Mouse (Mus musculus): Measurements from ENCODE around the gene Disp3. TPM values are rescaled to one million over a fixed set of nuclear protein-coding genes. Genes with fewer than 3 reads are reported as not detected.

The Disp3 gene
- polyA plus RNA-seq, 1 experiment = 20.1 TPM

GRCm38 (mm10) chr4:148315377-148316175 is 27.8 kb upstream of the Disp3 start:
- Histone ChIP-seq H3K4me3 (ENCODE audit: insufficient read depth, low read length) (no peak overlapping the region), H3K4me1 (ENCODE audit: control insufficient read depth, insufficient read depth, low read length) (peaks cover 3% of the 10 kb centered on the region; the same call in 1 of the 2 replicates), H3K27ac (ENCODE audit: insufficient read depth, low read length) (no peak overlapping the region)
- TF ChIP-seq POLR2A (IDR thresholded peaks at IDR 0.05; ENCODE audit: extremely low read depth, insufficient read depth, low read length) (no peak), CTCF (IDR thresholded peaks at IDR 0.05; ENCODE audit: extremely low read depth, insufficient read depth, low read length) (no peak)

GRCm38 (mm10) chr4:148314396-148314795 is 26.6 kb upstream of the Disp3 start:
- Histone ChIP-seq H3K4me3 (ENCODE audit: insufficient read depth, low read length) (no peak overlapping the region), H3K4me1 (ENCODE audit: control insufficient read depth, insufficient read depth, low read length) (peaks cover 3% of the 10 kb centered on the region; the same call in 1 of the 2 replicates), H3K27ac (ENCODE audit: insufficient read depth, low read length) (no peak overlapping the region)
- TF ChIP-seq POLR2A (IDR thresholded peaks at IDR 0.05; ENCODE audit: extremely low read depth, insufficient read depth, low read length) (no peak), CTCF (IDR thresholded peaks at IDR 0.05; ENCODE audit: extremely low read depth, insufficient read depth, low read length) (no peak)

GRCm38 (mm10) chr4:148313601-148314000 is 25.8 kb upstream of the Disp3 start:
- Histone ChIP-seq H3K4me1 (ENCODE audit: control insufficient read depth, insufficient read depth, low read length) (peaks cover 3% of the 10 kb centered on the region; the same call in 1 of the 2 replicates), H3K27ac (ENCODE audit: insufficient read depth, low read length) (no peak overlapping the region), H3K4me3 (ENCODE audit: insufficient read depth, low read length) (no peak overlapping the region)
- no peak for TF ChIP-seq POLR2A (IDR thresholded peaks at IDR 0.05; ENCODE audit: extremely low read depth, insufficient read depth, low read length)
- no peak for TF ChIP-seq CTCF (IDR thresholded peaks at IDR 0.05; ENCODE audit: extremely low read depth, insufficient read depth, low read length)

GRCm38 (mm10) chr4:148312296-148313116 is 24.7 kb upstream of the Disp3 start:
- TF ChIP-seq POLR2A (IDR thresholded peaks at IDR 0.05; ENCODE audit: extremely low read depth, insufficient read depth, low read length) = no peak
- no peak for TF ChIP-seq CTCF (IDR thresholded peaks at IDR 0.05; ENCODE audit: extremely low read depth, insufficient read depth, low read length)
- Histone ChIP-seq H3K4me1 (ENCODE audit: control insufficient read depth, insufficient read depth, low read length) (peaks cover 3% of the 10 kb centered on the region; the same call in 1 of the 2 replicates), H3K4me3 (ENCODE audit: insufficient read depth, low read length) (no peak overlapping the region), H3K27ac (ENCODE audit: insufficient read depth, low read length) (no peak overlapping the region)

GRCm38 (mm10) chr4:148310845-148311244 is 23.1 kb upstream of the Disp3 start:
- H3K4me3 ChIP-seq (ENCODE audit: insufficient read depth, low read length) = no peak overlapping the region
- no peak overlapping the region for H3K27ac ChIP-seq (ENCODE audit: insufficient read depth, low read length)
- TF ChIP-seq POLR2A (IDR thresholded peaks at IDR 0.05; ENCODE audit: extremely low read depth, insufficient read depth, low read length) = no peak
- peaks cover 3% of the 10 kb centered on the region; the same call in 1 of the 2 replicates for H3K4me1 ChIP-seq (ENCODE audit: control insufficient read depth, insufficient read depth, low read length)

GRCm38 (mm10) chr4:148310126-148310525 is 22.4 kb upstream of the Disp3 start:
- Histone ChIP-seq H3K4me1 (ENCODE audit: control insufficient read depth, insufficient read depth, low read length) (peaks cover 3% of the 10 kb centered on the region; the same call in 1 of the 2 replicates), H3K4me3 (ENCODE audit: insufficient read depth, low read length) (no peak overlapping the region), H3K27ac (ENCODE audit: insufficient read depth, low read length) (no peak overlapping the region)
- no peak for TF ChIP-seq CTCF (IDR thresholded peaks at IDR 0.05; ENCODE audit: extremely low read depth, insufficient read depth, low read length)
- TF ChIP-seq POLR2A (IDR thresholded peaks at IDR 0.05; ENCODE audit: extremely low read depth, insufficient read depth, low read length) = no peak

GRCm38 (mm10) chr4:148306406-148307083 is 18.8 kb upstream of the Disp3 start:
- Histone ChIP-seq H3K27ac (ENCODE audit: insufficient read depth, low read length) (no peak overlapping the region), H3K4me3 (ENCODE audit: insufficient read depth, low read length) (no peak overlapping the region), H3K4me1 (ENCODE audit: control insufficient read depth, insufficient read depth, low read length) (no peaks in the 10 kb centered on the region)
- no peak for TF ChIP-seq CTCF (IDR thresholded peaks at IDR 0.05; ENCODE audit: extremely low read depth, insufficient read depth, low read length)

GRCm38 (mm10) chr4:148298720-148299119 is 11.0 kb upstream of the Disp3 start:
- Histone ChIP-seq H3K4me1 (ENCODE audit: control insufficient read depth, insufficient read depth, low read length) (peaks cover 10% of the 10 kb centered on the region), H3K4me3 (ENCODE audit: insufficient read depth, low read length) (no peak overlapping the region)
- TF ChIP-seq POLR2A (IDR thresholded peaks at IDR 0.05; ENCODE audit: extremely low read depth, insufficient read depth, low read length) (no peak), CTCF (IDR thresholded peaks at IDR 0.05; ENCODE audit: extremely low read depth, insufficient read depth, low read length) (no peak)

GRCm38 (mm10) chr4:148297640-148298039 is 9.9 kb upstream of the Disp3 start:
- H3K27ac ChIP-seq (ENCODE audit: insufficient read depth, low read length) = no peak overlapping the region

More at GRCm38 (mm10) chr4:148298720-148299119, 11.0 kb upstream of the Disp3 start:
- no peak overlapping the region for H3K27ac ChIP-seq (ENCODE audit: insufficient read depth, low read length)

More at GRCm38 (mm10) chr4:148297640-148298039, 9.9 kb upstream of the Disp3 start:
- Histone ChIP-seq H3K4me1 (ENCODE audit: control insufficient read depth, insufficient read depth, low read length) (peaks cover 10% of the 10 kb centered on the region), H3K4me3 (ENCODE audit: insufficient read depth, low read length) (no peak overlapping the region)
- TF ChIP-seq POLR2A (IDR thresholded peaks at IDR 0.05; ENCODE audit: extremely low read depth, insufficient read depth, low read length) (no peak), CTCF (IDR thresholded peaks at IDR 0.05; ENCODE audit: extremely low read depth, insufficient read depth, low read length) (no peak)
